Mouse (Mus musculus) cortical plate, adult 2 months (tissue): ENCODE results near the gene Tekt1. TPM values are rescaled to one million over a fixed set of nuclear protein-coding genes. Genes with fewer than 3 reads are reported as not detected.

ENCODE experiments used
- H3K27ac ChIP-seq: fragments of 200-500 bp; 2 replicates; pipeline ENCODE4 v1.5.1; 2012; ENCODE audit warnings: low read length, control low read depth, inconsistent platforms; ENCODE audit not compliant: insufficient read depth
- H3K4me1 ChIP-seq: fragments of 200-500 bp; 2 replicates; pipeline ENCODE4 v1.6.1; 2011; ENCODE audit warnings: low read length; ENCODE audit not compliant: control insufficient read depth, insufficient read depth
- H3K4me3 ChIP-seq: fragments of 200-500 bp; 2 replicates; pipeline ENCODE4 v1.5.1; 2011; ENCODE audit warnings: mild to moderate bottlenecking, low read length, control low read depth; ENCODE audit not compliant: insufficient read depth
- CTCF ChIP-seq: fragments of 200-500 bp; IDR thresholded peaks from 2 replicates; pipeline ENCODE4 v1.5.1; 2011; ENCODE audit warnings: mild to moderate bottlenecking, control low read depth, low read length; ENCODE audit not compliant: insufficient read depth; ENCODE audit errors: extremely low read depth
- POLR2A ChIP-seq: fragments of 200-500 bp; IDR thresholded peaks from 2 replicates; pipeline ENCODE4 v1.6.1; 2011; ENCODE audit warnings: mild to moderate bottlenecking, low read length, control low read depth; ENCODE audit not compliant: insufficient read depth; ENCODE audit errors: extremely low read depth
- polyA plus RNA-seq: library from polyadenylated mRNA; depleted of rRNA; stranded (reverse); fragments of >200 nt; gene quantifications from 2 replicates; pipeline ENCODE4 v1.2.3, GENCODE M21; 2012

Tekt1 gene
- polyA plus RNA-seq, 1 experiment = 1.8 TPM

DNA sequence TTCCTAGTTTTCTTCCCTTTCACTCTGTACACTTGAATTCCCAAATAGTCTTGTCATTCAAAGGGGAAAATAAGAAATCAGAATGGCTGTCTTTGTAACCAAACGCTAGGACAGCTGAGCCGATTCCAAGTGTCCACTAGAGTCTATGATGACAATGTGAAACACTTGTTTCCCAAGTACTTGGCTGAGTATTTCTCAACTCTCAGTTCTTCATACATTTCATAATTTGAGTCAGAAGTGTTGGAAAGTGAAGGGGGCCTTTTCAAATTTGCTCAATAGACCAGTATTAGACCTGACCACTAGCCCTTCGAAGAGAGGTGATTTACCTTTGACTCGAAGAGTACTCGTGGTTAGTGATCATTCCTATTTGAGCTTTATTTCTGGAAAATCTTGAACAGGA lies 2.3 kb upstream of the Tekt1 start:
- H3K27ac ChIP-seq = no peak overlapping the region
- no peak overlapping the region for H3K4me3 ChIP-seq
- TF ChIP-seq POLR2A (no peak), CTCF (no peak)
- 0 out of 2 replicates have a peak, but pooled peaks cover 1% of the 10 kb centered on the region for H3K4me1 ChIP-seq

DNA sequence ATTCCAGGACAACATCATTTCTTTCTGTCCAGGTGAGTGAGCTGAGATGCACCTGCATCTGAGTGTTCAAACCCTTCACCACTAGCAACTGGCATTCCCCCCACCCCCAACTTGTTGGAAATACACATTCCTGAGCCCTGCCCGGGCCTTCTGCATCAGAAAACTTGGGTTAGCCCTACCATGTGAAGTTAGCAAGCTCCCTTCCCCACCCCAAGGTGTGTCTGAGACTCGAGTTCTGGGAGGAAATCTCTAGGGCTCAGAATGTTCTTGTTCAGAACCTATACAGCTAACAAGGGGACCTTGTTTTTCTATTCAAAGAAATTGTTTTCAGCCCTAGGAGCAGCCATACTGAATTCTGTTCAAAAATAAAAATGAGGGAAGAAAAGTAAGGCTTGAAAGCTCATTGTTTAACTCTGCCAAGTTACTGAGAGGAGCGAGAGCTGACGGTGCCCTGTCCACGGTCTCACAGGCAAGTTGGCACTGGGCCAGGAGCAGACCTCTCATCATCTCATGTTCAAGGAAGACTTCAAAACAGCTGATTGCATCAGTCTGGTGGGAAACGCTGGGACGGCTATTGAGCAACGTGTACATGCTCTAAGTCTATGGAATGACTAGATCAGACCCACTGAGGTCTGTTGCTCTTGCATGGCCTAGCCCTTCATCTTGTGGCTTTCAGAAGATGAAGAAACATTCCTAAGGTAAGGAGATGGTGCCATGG lies 1.4 kb upstream of the Tekt1 start:
- TF ChIP-seq CTCF (no peak), POLR2A (no peak)
- Histone ChIP-seq H3K27ac (no peak overlapping the region), H3K4me1 (0 out of 2 replicates have a peak, but pooled peaks cover 1% of the 10 kb centered on the region)

DNA sequence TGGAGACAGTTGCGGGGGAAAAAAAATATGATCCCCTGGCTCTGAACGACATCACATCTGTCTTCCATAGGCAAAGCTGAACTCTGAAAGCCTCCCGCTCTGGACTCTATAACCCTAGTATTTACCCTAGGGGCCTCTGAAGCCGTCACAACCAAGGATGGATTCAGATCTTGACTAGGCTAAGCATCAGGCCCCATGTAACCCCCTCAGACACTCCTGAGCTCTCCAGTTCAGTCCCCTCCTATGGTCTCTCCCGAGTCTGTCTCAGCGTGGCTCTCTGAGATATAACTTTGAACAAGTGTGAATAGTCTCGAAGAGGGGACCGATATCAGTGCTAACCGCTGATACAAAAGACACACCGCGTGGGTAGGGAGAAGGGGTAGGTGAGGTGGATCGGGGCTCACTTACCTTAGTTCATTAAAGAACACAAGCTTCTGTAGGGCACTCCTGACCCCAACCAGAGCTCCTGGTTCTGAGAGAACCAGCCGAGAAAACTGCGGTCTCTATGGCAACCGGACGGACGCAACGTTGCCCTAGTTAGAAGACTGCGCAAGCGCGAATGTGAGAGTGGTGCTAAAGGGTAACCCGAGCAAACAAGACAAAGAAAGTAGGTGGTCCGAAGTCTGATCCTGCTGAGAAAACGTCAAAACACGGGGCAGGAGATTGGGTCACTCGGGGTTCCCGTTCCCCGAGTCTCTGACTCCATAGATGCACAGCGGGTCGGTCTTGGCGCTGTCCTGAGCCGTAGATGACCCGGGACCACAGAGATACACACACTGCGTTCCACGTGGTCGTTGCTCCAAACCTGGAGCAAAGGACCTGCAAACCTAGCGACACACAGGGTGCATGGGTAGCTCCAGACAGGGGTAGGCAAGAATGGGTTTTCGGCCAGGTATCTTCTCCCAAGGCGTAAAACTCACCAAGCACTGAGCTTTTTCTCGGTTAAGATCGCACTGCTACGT lies 576 bp downstream of the Tekt1 start:
- Histone ChIP-seq H3K4me1 (no peaks in the 10 kb centered on the region), H3K27ac (no peak overlapping the region), H3K4me3 (peak overlapping the region; percentile 35)
- no peak for TF ChIP-seq POLR2A
- no peak for TF ChIP-seq CTCF

More for the DNA sequence above, 1.4 kb upstream of the Tekt1 start:
- no peak overlapping the region for H3K4me3 ChIP-seq

DNA sequence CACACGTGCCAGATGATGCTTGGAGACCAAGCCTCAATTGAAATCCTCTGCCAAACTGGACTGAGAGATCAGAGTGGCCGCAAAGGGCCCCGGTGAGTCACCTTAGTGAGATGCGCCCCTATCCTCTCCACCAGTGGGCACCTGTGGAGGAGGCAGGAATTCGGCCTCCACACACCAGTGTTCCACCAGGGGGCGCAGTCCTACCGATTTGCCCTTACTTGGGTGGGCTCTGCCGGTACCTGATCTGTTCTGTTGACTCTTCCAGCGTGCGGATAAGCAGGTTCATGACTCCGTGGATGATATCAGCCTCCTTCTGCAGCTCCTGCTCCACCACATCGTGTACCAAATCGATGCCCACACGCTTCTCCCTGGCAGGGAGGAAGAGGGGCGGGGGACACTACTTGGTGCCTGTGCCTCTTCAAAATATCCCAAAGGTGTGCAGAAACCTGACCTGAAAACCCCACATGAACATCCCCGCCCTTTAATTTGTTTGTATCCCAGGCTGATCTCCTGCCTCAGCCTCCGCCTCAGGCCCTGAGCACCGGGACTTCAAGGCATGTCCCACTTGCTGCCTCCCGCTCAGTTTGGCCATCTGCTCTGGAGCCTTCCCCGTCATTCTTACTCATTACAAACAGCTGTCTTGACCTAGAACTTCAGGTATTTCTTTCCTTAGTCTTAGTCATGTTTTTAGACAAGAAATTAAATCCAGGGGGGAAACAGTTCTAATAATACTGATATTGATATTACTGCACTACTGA lies 7.1 kb downstream of the Tekt1 start:
- no peaks in the 10 kb centered on the region; the same call in 1 of the 2 replicates for H3K4me1 ChIP-seq
- H3K4me3 ChIP-seq = no peak overlapping the region
- no peak overlapping the region for H3K27ac ChIP-seq
- TF ChIP-seq CTCF (peak; percentile 68), POLR2A (no peak)

DNA sequence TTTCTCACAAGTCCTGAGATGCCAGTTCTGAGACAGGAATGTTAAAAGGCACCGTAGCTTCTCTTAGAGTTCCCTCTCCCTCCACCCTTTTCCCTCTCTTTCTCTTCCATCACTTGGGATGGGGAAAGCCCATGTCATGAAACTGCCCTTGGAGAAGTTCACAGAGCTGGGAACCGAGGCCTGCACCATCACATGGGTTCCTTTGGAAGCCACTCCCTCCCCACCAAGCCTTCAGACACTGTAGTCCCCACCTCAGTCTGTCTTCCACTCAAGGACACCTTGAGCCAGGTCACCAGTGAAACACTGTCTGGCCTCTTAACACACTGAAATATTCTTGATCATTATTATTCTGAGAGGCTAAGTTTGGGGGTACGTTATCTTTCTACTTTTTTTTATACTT lies 9.1 kb downstream of the Tekt1 start:
- Histone ChIP-seq H3K4me1 (peaks cover 3% of the 10 kb centered on the region; the same call in 1 of the 2 replicates), H3K27ac (no peak overlapping the region), H3K4me3 (no peak overlapping the region)
- TF ChIP-seq CTCF (no peak), POLR2A (no peak)

DNA sequence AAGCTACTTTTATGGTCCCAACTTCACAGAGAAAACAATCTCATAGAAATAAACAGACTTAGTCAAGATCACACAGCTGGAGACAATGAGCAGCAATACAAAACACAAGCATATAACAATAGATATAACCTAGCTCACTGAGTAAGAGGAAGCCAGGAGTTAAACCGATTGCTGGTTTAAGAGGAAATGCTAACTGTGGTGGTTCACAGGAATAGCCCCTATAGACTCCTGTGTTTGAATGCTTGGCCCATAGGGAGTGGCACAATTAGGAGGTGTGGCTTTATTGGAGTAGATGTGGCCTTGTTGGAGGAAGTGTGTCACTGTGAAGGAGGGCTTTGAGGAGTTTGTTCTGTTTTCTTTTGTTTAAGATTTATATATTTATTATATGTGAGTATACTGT lies 10.0 kb downstream of the Tekt1 start:
- Histone ChIP-seq H3K4me3 (no peak overlapping the region), H3K27ac (no peak overlapping the region), H3K4me1 (peaks cover 3% of the 10 kb centered on the region; the same call in 1 of the 2 replicates)
- no peak for TF ChIP-seq POLR2A
- no peak for TF ChIP-seq CTCF

DNA sequence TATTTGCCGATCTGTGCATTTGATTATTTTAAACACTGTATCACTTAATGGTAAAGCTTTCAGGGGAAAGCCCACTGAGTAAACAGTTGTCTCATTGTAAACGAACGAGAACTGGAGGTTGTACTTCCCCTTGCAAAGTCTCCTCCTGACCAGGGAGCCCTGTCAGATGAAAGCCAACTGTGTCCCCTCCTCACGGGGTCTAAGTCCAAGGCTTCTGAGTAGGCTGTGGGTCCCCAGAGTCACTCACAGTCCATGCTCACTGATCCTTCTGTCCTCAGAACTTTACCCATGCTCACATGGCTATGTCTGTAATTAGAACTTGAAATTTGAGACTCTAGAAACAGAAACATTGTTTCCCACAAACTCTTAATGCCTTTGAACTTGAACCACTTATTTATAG lies 12.6 kb downstream of the Tekt1 start:
- no peak overlapping the region for H3K4me3 ChIP-seq
- TF ChIP-seq CTCF = no peak
- no peak for TF ChIP-seq POLR2A
- no peak overlapping the region for H3K27ac ChIP-seq
- 0 out of 2 replicates have a peak, but pooled peaks cover 3% of the 10 kb centered on the region for H3K4me1 ChIP-seq

DNA sequence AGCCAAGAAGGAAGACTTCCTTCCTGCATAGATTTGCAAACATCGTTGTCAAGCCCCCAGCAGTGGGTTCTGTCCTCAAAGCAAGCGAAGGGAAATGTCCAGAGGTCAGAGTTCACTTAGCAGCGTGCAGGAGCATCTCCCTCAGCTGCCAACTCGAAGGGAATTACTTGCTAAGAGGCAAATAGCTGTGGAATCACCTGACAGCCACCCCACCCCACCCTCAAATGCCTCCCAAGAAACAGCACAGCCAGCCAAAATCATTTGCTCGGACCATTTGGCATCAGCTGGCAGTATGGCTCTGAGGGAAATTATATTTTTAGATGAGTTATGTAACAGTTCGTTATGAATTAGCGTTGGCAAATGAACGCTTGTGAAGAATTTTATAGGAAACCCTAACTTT lies 13.2 kb downstream of the Tekt1 start:
- Histone ChIP-seq H3K4me3 (no peak overlapping the region), H3K4me1 (0 out of 2 replicates have a peak, but pooled peaks cover 3% of the 10 kb centered on the region), H3K27ac (no peak overlapping the region)
- no peak for TF ChIP-seq POLR2A
- no peak for TF ChIP-seq CTCF

DNA sequence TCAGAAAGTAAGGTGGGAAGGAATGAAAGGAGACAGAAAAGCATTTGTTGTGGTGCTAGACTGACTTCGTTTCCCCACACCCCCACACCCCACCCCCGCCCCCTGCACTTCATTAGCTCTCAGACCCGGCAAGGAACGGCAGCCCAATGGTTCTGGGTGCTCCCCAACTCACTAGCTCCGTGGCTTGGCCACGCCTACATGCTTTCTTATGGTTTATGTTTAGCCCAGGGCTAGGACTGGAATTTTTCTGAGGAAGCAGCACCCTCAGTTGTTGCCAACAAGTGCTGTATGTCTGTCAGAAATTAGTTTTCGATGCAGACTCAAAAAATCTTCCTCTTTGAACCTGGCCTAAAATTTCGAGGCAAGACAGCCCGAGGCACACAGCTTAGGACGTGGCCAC lies 13.7 kb downstream of the Tekt1 start:
- TF ChIP-seq POLR2A (no peak), CTCF (no peak)
- Histone ChIP-seq H3K4me3 (no peak overlapping the region), H3K4me1 (0 out of 2 replicates have a peak, but pooled peaks cover 3% of the 10 kb centered on the region), H3K27ac (no peak overlapping the region)
